Mouse (Mus musculus): Measurements from ENCODE around the gene Nid1.
"Not testable (repeated sequence)": the region's sequence is repeated elsewhere in the genome, so short reads cannot be mapped to it uniquely, and the experiment has no call there.

Gene Nid1

DNA sequence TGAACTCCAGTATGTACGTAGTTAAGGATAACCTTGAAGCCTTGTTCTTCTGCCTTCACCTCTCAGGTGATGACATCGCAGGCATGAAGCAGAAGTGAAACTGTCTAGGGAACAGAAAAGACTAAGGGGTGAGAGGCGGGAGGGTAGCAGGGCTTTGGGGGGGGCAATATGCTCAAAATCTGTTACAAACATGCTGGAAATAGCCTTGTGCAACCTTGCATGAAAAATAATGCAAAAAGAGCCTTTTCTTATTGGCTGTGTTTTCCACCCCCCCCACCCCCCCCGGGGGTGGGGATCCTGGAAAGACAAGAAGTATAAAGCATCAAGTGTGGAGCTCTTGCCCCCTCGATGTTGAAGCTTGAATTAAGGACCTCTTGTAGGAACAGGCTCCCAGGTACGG lies 16.0 kb downstream of the Nid1 start:
- DNase-seq (ENCODE audit: low read depth, low spot score), result peak; percentile 83

GRCm38 (mm10) chr13:13454249-13454648 lies 16.9 kb downstream of the Nid1 start:
- DNase-seq (ENCODE audit: low read depth, low spot score), result not testable (repeated sequence)

GRCm38 (mm10) chr13:13455632-13456492 lies 18.5 kb downstream of the Nid1 start:
- DNase-seq (ENCODE audit: low read depth, low spot score), result not testable (repeated sequence)

DNA sequence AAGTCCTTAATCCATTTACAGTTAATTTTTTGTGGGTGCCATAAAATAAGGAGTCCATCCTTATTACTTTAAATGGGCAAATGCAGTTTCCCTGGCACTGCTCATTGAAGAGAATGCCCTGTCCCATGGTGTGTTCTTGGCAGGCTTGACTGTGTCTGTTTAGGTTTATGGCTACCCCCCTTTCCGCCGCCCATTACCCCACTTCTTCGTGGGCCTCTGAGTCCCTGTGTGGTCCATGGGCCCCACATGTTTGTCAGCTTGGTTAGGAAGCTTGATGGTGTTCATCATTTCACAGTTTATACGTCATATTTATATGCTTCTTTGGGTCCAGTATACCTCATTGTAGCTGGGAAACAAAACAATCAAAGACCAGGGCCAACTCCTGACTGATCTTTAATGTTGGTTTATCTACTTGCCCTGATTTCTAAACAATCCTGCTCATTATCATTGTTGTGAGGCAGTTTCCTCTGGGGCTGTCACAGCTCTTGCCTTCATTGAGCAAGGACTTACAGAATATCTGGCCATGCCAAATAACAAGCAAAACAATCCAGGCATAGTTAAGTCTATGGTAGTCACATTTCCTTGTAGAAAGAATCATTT lies 20.9 kb downstream of the Nid1 start:
- no peak for DNase-seq (ENCODE audit: low read depth, low spot score)

- DNase-seq (ENCODE audit: low read depth, low spot score), result no peak
These were observed 23.3 kb downstream of the Nid1 start for GRCm38 (mm10) chr13:13460521-13461138.

- no peak for DNase-seq (ENCODE audit: low read depth, low spot score)
These were observed 24.3 kb downstream of the Nid1 start for GRCm38 (mm10) chr13:13461446-13462192.

GRCm38 (mm10) chr13:13463949-13464348 lies 26.6 kb downstream of the Nid1 start:
- DNase-seq (ENCODE audit: low read depth, low spot score), result no peak

GRCm38 (mm10) chr13:13467249-13467648 lies 29.9 kb downstream of the Nid1 start:
- peak; percentile 36 for DNase-seq (ENCODE audit: low read depth, low spot score)

- DNase-seq (ENCODE audit: low read depth, low spot score), result no peak
These were observed 31.2 kb downstream of the Nid1 start for GRCm38 (mm10) chr13:13468513-13468912.

DNA sequence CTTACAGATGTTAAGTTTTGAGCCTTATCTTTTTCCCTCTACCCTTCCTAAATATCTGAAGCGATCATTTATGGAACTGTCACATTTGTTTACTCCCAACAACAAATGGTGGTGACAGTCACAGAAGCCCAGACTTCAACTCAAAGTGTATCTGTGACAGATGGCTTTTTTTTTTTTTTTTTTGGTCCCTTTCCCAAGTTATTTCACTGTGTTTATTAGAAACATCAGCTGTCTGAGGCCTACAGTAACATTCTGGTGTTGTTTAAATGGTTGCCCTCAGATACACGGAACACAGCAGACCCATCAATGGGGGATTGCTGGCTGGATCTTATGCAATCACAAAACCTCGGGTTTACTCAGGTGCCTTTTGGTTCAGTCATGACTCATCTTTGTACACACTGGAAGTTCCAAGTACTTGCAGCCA lies 34.0 kb downstream of the Nid1 start:
- no peak for DNase-seq (ENCODE audit: low read depth, low spot score)

DNA sequence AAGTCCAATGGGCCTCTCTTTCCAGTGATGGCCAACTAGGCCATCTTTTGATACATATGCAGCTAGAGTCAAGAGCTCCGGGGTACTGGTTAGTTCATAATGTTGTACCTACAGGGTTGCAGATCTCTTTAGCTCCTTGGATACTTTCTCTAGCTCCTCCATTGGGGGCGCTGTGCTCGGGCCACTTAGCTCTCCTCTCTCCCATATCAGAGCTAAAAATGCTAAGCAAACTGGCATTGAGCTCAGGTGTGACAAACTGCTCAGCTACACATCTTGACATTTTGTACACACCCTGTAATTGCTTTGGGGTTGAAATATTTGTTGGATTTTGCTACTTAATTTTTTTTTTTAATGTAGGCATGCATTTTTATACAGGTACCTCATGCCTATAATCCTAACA lies 37.1 kb downstream of the Nid1 start:
- not testable (repeated sequence) for DNase-seq (ENCODE audit: low read depth, low spot score)

DNA sequence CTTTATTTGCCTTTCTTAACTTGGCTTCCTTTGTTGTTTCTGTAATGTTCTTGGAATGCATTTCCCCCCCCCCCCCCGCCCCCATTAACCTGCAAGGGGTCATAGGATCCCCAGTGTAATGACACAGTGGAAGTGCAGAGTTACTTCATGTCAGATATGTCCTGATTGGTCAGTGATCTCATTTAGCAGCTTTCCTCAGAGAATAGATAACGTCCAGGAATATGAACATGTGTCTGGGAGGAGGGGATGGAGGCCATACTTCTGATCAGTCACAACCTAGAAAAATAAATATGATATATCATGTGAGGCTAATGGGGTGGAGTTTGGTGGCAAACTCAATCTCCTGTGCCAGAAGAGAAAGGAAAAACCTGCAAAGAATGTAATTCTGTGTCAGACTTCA lies 37.6 kb downstream of the Nid1 start:
- no peak for DNase-seq (ENCODE audit: low read depth, low spot score)

- DNase-seq (ENCODE audit: low read depth, low spot score), result no peak
These were observed 39.2 kb downstream of the Nid1 start for GRCm38 (mm10) chr13:13476568-13476967.

DNA sequence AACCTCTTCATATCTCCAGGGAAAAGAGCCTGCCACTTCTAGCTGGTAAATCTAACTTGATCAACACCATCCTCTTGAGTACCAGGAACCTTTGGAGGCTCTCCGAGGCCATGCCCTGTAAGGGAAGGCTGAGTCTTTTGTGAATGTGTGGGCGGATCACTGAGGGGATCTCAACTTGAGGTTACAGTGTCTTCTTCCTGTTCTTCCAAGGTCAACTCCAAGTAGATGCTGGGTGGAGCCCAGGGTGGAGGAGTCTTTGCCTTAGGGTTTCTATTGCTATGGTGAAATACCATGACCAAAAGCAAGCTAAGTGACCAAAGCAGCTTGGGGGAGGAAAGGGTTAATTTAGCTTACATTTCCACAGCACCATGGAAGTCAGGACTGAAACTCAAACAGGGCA lies 39.7 kb downstream of the Nid1 start:
- no peak for DNase-seq (ENCODE audit: low read depth, low spot score)

DNA sequence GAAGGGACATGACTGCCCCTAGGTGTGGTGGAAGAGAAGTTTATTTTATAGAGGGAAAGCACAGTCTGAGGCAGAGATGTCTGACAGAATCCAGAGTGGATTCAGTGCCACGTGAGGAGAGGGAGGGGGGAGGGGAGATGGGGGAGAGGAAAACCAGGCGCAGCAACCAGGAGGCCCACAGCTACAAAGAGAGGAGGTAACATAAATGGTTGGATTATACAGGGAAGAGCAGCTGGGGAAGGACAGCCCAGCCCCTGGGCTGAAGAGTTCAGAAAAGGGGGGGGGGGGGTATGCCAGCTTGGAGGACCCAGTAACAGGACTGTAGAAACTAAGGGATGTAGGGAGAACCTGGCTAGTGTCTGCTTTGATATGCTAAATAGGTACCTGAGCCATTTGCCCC lies 42.6 kb downstream of the Nid1 start:
- no peak for DNase-seq (ENCODE audit: low read depth, low spot score)

DNA sequence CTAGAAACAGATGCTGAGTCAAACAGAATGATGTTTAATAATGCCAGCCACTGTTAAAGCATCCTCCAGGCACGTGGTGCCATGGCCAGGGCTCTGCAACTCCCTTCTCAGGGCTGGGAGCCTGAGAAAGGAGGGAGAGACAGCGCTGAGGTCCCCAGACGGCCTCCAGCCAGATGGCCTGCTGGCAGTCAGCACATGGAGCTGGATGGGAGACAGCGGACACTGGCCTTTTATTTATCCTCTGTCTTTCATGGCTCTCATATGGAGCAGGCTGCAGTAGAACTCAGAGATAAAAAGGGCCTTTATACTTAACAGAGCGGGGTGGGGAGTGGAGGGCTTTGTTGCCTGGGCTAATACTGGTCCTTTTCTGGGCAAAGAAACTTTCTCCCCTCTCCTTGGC lies 43.7 kb downstream of the Nid1 start:
- no peak for DNase-seq (ENCODE audit: low read depth, low spot score)

GRCm38 (mm10) chr13:13481875-13482674 lies 44.7 kb downstream of the Nid1 start:
- DNase-seq (ENCODE audit: low read depth, low spot score), result no peak

GRCm38 (mm10) chr13:13484351-13484751 lies 47.0 kb downstream of the Nid1 start:
- DNase-seq (ENCODE audit: low read depth, low spot score), result peak; percentile 60

GRCm38 (mm10) chr13:13484883-13485282 lies 47.5 kb downstream of the Nid1 start:
- peak; percentile 8 for DNase-seq (ENCODE audit: low read depth, low spot score)

- no peak for DNase-seq (ENCODE audit: low read depth, low spot score)
These were observed 48.3 kb downstream of the Nid1 start for GRCm38 (mm10) chr13:13485682-13486081.

DNA sequence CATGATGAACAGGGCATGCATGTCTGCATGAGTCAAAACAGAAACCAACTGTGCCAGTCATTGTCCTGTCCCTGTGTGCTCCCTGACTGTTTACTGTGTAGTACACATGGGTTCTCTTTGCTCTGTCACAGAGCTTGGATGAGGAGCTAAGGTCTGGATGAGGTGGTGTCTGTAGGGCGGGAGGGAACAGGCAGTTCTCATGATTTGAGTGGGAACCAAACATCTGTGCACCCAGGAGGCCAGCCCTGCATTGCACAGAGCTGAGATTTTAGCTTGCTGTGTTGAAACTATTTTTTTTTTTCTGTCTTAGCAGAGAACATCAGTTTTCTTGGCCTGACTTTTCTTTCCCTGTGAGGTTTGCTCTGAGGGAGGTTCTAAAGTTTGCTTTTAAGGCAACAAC lies 50.5 kb downstream of the Nid1 start:
- DNase-seq (ENCODE audit: low read depth, low spot score), result no peak
